In genomic region chr5:148380246-148380504, GRCm38 (mm10) we compare ENCODE assay signal across 17 mouse cellular contexts.
"Had no signal": no experiment of that assay in that cellular context is flagged by ENCODE, and none has a peak within 500 bp of the region (broad histone marks: within the 10 kb centered on the region; RNA-seq: fewer than 3 reads in every experiment).

No protein-coding gene starts in this region.

- ATAC-seq: lung, postnatal 0 days had no signal

- H3K9ac ChIP-seq: liver, embryonic 13.5 days; liver, embryonic 15.5 days; liver, postnatal 0 days; lung, embryonic 15.5 days; midbrain, embryonic 12.5 days; neural tube, embryonic 13.5 days; neural tube, embryonic 15.5 days had no signal

- H3K9me3 ChIP-seq: liver, embryonic 13.5 days; lung, embryonic 15.5 days; neural tube, embryonic 15.5 days had no signal

- H3K27me3 ChIP-seq: liver, embryonic 13.5 days; liver, embryonic 15.5 days; lung, embryonic 15.5 days; midbrain, embryonic 12.5 days; neural tube, embryonic 13.5 days; neural tube, embryonic 15.5 days had no signal

- H3K4me2 ChIP-seq: liver, embryonic 13.5 days; liver, embryonic 15.5 days; lung, embryonic 15.5 days; midbrain, embryonic 12.5 days; neural tube, embryonic 13.5 days; neural tube, embryonic 15.5 days had no signal

- H3K36me3 ChIP-seq: lung, embryonic 15.5 days; neural tube, embryonic 13.5 days; neural tube, embryonic 15.5 days had no signal

- DNase-seq: lung, adult 2 months; lung, postnatal 14 days; midbrain, embryonic 14.5 days; retina, postnatal 1 day; right cerebral cortex, adult 18-20 months; right cerebral cortex, postnatal 25 days; right cerebral cortex, postnatal 4 days had no signal

- H3K27ac ChIP-seq: liver, embryonic 13.5 days; liver, embryonic 15.5 days; lung, embryonic 15.5 days; midbrain, embryonic 10.5 days; midbrain, embryonic 12.5 days; neural tube, embryonic 13.5 days; neural tube, embryonic 15.5 days had no signal

- H3K4me1 ChIP-seq: midbrain, embryonic 10.5 days; midbrain, embryonic 12.5 days; neural tube, embryonic 15.5 days had no signal

- H3K4me3 ChIP-seq: liver, embryonic 13.5 days; liver, embryonic 15.5 days; lung, embryonic 15.5 days; midbrain, embryonic 10.5 days; midbrain, embryonic 12.5 days; myocyte; neural tube, embryonic 13.5 days; neural tube, embryonic 15.5 days had no signal
